Mouse (Mus musculus) olfactory bulb, adult 2 months (tissue): ENCODE measurements around the gene Idua.

Experiments used
- CTCF ChIP-seq: fragments of 200-500 bp; IDR thresholded peaks from 2 replicates; pipeline ENCODE4 v1.5.1; 2012; ENCODE audit warnings: low read depth, mild to moderate bottlenecking, low read length, moderate library complexity; ENCODE audit not compliant: insufficient read depth
- POLR2A ChIP-seq: fragments of 200-500 bp; IDR thresholded peaks from 2 replicates; pipeline ENCODE4 v1.6.1; 2012; ENCODE audit warnings: mild to moderate bottlenecking, low read depth, low read length, moderate library complexity; ENCODE audit not compliant: insufficient read depth

GRCm38 (mm10) chr5:108633676-108634075 is 26.5 kb upstream of the Idua start:
- TF ChIP-seq POLR2A: no peak
- no peak for TF ChIP-seq CTCF
